Mouse (Mus musculus) yolk sac, embryonic 10.5 days (tissue): ENCODE data around the gene Lsm10.
A peak's percentile ranks its signal among the peaks of the same experiment; 100 is the strongest.

Source experiments
- DNase-seq: peaks from one replicate; pipeline ENCODE4 v3.0.0-alpha.2; 2017; ENCODE audit warnings: low spot score

Gene Lsm10

DNA sequence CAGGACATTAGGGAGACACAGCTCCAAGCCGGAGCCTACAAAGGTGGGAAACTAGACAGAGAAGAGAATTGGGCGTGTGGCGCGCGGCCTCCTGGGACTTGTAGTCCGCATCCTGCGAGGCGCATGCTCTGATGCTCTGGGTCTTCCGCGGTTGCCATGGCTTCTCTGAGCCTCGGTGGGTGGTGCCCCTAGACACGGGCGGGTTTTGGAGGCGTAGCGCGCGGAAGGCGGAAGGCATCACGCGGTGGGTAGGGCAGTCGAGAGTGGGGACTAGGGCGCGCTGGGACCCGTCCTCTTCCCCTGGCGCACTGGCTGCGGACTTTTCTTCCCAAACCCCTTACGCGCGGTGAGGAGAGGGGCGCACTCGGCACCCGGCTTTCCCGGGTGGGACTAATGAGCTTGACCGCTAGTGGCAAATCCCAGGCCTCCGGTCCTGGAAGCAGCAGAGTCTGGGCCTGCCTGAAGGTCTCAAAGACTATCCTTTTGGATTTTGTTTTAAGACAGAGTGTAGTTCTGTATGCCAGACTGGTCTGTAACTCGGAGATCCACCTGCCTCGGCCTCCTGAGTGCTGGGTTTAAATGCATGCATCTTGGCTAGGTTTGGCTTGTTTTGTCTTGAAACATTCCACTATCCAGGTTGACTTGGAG lies at the start of gene Lsm10:
TSS of gene Lsm10 (plus strand) at position 160 of the 648 bp plus-strand sequence.
- DNase-seq = peak; percentile 96

- DNase-seq = peak; percentile 91
These were observed 49.4 kb upstream of the Lsm10 start, which contains the start of gene Mrps15 for GRCm38 (mm10) chr4:126046851-126047585. Mrps15 (plus strand) TSS chr4:126046925.

GRCm38 (mm10) chr4:126051617-126052016 lies 44.8 kb upstream of the Lsm10 start:
- no peak for DNase-seq

GRCm38 (mm10) chr4:126057207-126058133 lies 39.0 kb upstream of the Lsm10 start:
- no peak for DNase-seq

GRCm38 (mm10) chr4:126058134-126058996 lies 38.1 kb upstream of the Lsm10 start, which contains the start of gene Oscp1:
Oscp1 (plus strand) TSS chr4:126058565.
- peak; percentile 93 for DNase-seq

DNA sequence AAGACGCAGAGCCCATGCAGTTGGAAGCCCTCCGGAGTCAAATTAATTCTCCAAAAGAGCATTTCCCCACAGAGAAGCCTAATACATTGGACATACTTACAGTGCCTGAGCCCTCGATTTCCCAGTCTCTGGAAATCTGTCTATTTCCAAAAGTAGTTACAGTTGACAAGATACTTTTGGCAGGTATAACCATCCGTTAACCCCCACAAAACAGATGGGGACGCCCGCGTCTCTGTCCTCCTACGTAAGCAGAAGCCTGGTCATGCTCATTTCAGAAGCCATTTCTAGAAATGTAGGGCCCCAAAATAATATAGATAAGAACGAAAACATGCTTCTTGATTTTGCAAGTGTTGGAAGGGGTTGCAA lies 37.4 kb upstream of the Lsm10 start:
- no peak for DNase-seq

- no peak for DNase-seq
These were observed 33.6 kb upstream of the Lsm10 start for GRCm38 (mm10) chr4:126062856-126063255.

DNA sequence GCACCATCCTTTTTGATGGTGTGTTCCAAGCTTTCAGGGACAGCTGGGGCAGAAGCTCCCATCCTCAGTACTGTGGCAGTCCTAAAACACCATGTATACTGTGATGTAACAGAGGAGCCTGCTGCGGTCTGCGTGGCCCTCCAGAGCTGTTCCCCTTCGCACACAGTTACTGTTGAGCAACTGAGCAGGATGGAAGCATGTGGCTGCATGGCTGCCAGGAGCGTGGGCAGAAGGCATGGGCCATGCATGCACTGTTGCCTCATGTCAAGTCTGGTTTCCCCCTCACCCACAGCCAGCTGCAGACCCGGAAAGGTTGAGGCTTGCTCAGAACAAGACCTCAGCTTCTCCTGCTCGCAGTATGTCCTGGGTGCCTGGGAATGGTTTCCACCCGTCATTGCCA lies 31.2 kb upstream of the Lsm10 start:
- DNase-seq = no peak

DNA sequence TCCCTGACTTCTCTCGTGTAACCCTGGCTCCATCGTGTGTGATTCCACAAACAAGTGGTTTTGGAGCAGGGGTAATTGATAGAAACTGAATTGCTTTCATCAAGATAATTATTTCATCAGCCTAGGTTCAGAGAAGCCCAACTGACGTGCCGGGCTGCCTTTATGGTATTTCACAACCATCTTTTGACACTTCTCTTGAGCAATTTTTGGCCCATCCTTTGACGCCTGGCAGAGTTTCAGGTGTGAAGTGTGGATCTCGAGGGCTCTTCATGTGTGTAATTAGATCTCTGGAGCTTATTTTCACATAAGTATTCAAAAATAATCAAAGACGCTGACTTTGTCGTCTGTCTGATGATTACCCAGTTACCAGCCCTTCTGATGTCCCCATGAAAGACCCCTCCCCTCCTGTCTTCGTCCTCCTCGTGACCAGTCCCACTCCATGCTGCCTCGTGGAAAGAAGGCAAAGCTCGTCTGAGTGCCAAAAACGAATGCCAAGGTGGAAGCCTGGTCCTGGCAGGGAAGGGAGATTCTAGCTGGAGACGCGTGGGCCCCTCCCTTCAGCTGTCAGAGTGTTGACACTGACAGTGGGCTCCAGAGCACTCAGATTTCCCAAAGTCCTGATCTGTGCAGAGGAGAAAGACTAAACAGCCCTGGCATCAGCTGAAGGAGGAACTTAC lies 28.9 kb upstream of the Lsm10 start:
- no peak for DNase-seq

GRCm38 (mm10) chr4:126068842-126069241 lies 27.6 kb upstream of the Lsm10 start:
- no peak for DNase-seq

DNA sequence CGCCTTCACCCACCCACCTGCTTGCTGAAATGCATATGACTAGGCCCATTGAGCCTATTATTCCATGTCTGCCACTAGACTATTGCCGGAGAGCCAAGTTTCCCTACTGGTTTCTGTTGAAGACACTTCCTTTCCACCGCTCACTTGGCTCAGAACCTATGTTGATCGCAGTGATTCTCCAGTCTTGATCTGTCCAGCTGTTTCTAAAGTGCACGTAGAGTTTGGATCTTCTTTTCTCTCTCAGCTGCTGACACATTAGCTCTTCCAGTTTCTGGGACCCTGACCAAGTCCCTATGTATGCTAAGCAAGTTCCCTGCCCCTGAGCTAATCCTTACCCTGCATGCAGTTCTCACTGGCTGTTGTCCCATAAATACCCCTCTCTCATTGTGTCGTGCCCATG lies 18.6 kb upstream of the Lsm10 start:
- no peak for DNase-seq

GRCm38 (mm10) chr4:126079266-126079665 lies 17.2 kb upstream of the Lsm10 start:
- no peak for DNase-seq

DNA sequence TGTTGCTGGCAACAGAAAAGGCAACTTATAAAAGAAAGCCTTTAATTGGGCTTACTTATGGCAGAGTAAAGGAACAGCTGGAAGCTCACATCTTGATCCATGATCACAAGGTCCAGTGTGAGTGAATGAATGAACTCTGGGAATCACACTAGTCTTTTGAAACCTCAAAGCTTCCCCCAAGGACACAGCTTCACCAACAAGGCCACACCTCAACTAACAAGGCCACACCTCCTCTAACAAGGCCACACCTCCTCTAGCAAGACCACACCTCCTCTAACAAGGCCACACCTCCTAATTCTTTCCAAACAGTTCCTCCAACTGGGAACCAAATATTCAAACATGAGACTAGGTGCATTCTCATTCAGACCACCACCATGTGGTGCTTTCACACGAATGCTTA lies 14.8 kb upstream of the Lsm10 start:
- no peak for DNase-seq

DNA sequence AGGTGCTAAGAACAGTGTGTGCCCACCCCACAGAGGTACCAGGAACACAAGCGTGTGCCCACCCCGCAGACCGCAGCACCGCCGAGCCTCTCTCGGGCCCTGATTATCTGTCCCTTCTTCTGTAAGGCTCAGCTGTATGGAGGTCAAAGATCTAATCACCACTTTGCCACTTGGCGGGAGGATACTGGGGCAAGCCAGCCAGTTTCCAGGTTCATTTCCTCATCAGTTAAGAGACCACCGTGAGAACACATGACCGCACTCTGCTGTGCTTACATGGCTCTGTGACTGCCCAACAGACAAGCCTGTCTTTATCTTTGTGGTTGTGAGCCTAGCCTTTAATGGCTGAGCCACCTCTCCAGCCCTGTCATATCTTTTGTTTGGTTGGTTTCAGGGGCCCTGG lies 13.4 kb upstream of the Lsm10 start:
- no peak for DNase-seq

- no peak for DNase-seq
These were observed 12.0 kb upstream of the Lsm10 start for GRCm38 (mm10) chr4:126084382-126084781.

- DNase-seq = peak; percentile 65
These were observed 10.3 kb upstream of the Lsm10 start for GRCm38 (mm10) chr4:126085996-126086576.

DNA sequence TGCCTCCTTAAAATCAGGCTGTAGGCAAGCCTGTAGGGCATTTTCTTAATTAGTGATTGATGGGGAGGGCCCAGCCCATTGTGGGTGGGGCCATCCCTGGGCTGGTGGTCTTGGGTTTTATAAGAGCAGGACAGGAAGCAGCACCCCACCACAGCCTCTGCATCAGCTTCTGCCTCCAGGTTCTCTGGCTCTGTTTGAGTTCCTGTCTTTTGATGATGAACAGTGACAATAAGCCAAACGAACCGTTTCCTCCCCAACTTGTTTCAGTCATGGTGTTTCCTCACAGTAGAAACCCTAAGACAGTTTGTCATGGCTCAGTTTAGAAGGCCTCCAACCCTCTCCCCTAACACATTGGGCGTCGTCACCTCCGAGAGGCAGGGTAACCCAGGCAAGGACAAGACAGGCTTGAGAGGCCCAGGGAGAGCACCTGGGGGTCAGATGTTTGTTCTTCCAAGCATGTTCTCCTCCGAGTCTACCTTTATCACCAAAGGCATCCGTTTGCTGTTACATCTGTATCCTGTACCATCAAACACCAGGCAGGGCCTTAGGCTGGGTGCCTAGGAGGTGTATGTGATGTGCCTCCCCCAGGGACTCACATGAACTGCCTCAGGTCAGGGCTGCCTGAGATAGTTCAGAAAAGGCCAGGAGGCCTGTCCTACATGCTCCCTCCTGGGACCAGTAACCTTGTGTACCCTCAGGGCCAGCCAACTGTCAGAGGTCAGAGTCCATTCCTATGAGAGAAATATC lies 6.1 kb upstream of the Lsm10 start:
- DNase-seq = no peak

DNA sequence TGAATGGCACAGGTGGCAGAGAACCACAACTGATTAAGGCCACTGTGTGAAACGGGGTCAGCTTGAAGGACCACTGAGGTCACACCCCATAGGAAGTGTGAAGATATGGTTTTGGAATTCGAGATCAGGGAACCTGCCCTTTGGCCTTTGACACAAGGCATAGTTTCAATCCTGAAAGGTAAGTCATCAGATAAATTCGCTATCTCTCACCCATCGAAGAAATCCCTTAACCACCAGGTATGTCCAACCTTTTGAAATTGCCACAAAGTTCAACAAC lies 5.6 kb upstream of the Lsm10 start:
- no peak for DNase-seq

GRCm38 (mm10) chr4:126091873-126092272 lies 4.5 kb upstream of the Lsm10 start:
- no peak for DNase-seq
